Mouse (Mus musculus): ENCODE results near the gene Bcat1.
A peak's percentile ranks its signal among the peaks of the same experiment; 100 is the strongest.

DNA sequence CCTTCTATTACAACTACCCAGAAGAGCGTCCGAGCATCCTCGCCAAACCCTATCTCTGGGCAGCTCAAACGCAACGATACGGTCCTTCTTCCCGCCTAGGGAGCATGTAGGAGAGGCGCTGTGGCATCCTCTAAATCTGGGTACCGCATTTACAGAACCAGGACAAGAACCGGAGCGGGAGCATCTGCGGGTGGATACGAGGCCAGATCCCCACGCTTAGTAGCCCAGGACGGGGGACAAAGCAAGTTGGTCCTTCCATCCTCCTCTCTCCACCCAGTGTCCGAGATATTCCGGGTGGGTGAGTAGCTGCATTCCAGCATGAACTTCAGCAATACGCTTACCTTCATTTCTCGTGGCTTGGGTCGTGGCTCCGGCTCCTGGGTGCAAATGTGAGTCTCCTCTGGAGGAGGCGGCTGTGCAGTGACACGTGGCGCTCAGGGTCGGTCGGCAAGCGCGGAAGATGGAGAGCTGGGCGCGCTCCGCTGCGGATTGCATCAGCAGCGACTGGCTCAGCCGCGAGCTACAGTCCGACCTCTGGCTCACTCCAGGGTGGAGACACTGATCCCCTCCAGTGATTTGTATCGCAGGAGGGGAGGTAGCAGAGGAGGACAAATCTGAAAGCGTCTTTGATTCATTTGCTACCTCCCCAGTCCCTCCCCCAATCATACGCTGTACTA, at the start of gene Bcat1:
- no peak for TF ChIP-seq MAX (IDR thresholded peaks at IDR 0.05; ENCODE audit: low read depth)
- peak; percentile 97 for TF ChIP-seq POLR2A (IDR thresholded peaks at IDR 0.05; ENCODE audit: insufficient read length, low read depth)
- TF ChIP-seq CEBPB (IDR thresholded peaks at IDR 0.05; ENCODE audit: insufficient read depth, poor library complexity, severe bottlenecking): peak; percentile 66
- TF ChIP-seq E2F4 (IDR thresholded peaks at IDR 0.05; ENCODE audit: insufficient read depth): no peak
- no peak for TF ChIP-seq TCF12 (IDR thresholded peaks at IDR 0.05; ENCODE audit: insufficient read depth, poor library complexity, severe bottlenecking)
- TF ChIP-seq MYOD1 (IDR thresholded peaks at IDR 0.05; ENCODE audit: control insufficient read depth in 1 of 3, insufficient read length in 2 of 3, low read depth in 2 of 3): no peak
- no peak for TF ChIP-seq TCF3 (IDR thresholded peaks at IDR 0.05; ENCODE audit: insufficient read length, low read depth)
- peak; percentile 19 for TF ChIP-seq USF1 (IDR thresholded peaks at IDR 0.05; ENCODE audit: low read depth)
- peak; percentile 14 for TF ChIP-seq REST (IDR thresholded peaks at IDR 0.05; ENCODE audit: insufficient read depth, insufficient read length)

Measured in myocyte (in vitro differentiated cells).